Mouse (Mus musculus) testis, adult 2 months (tissue): ENCODE measurements at regions not wholly inside any gene's neighbourhood (a gene's known extent, or its start where the extent isn't known, plus 50 kb on each side); places are given as distances from the start of the nearest gene placed in this dataset.

Source experiments
- CTCF ChIP-seq: fragments of 200-500 bp; IDR thresholded peaks from 2 replicates; pipeline ENCODE4 v1.5.1; 2012; ENCODE audit warnings: low read depth, mild to moderate bottlenecking, inconsistent platforms, low read length, moderate library complexity; ENCODE audit not compliant: control insufficient read depth, insufficient read depth, insufficient replicate concordance
- POLR2A ChIP-seq: fragments of 200-500 bp; IDR thresholded peaks from 2 replicates; pipeline ENCODE4 v1.6.1; 2012; ENCODE audit warnings: low read depth, mild to moderate bottlenecking, inconsistent platforms, low read length, moderate library complexity; ENCODE audit not compliant: control insufficient read depth

GRCm38 (mm10) chr13:44113043-44113442 lies 328.5 kb downstream of the Cd83 start:
- TF ChIP-seq CTCF (no peak), POLR2A (no peak)
